Mouse (Mus musculus): ENCODE measurements at regions not wholly inside any gene's neighbourhood (a gene's known extent, or its start where the extent isn't known, plus 50 kb on each side); places are given as distances from the start of the nearest gene placed in this dataset.

- Histone ChIP-seq H3K4me2 (no peak overlapping the region), H3K27me3 (peaks cover 9% of the 10 kb centered on the region; the same call in 1 of the 2 replicates), H3K4me3 (no peak overlapping the region), H3K36me3 (no peaks in the 10 kb centered on the region), H3K9ac (no peak overlapping the region), H3K4me1 (replicated peaks) (peaks cover 14% of the 10 kb centered on the region; the same call in 1 of the 2 replicates), H3K9me3 (peaks cover 6% of the 10 kb centered on the region; the same call in 1 of the 2 replicates), H3K27ac (no peak overlapping the region)
- 48% methylated on average over 2 of the region's 2 CpGs for WGBS
- peak; percentile 85 for ATAC-seq (ENCODE audit: low FRiP score)
Observed at GRCm38 (mm10) chr15:68014605-68015305, 1514.0 kb upstream of the Lrrc6 start.

- H3K9me3 ChIP-seq, result no peaks in the 10 kb centered on the region
- H3K36me3 ChIP-seq, result no peaks in the 10 kb centered on the region
- peaks cover 9% of the 10 kb centered on the region; the same call in 1 of the 2 replicates for H3K27me3 ChIP-seq
- WGBS, result 85% methylated on average over 1 of the region's 1 CpGs
- no peak overlapping the region for H3K4me3 ChIP-seq
- H3K9ac ChIP-seq, result no peak overlapping the region
- peaks cover 14% of the 10 kb centered on the region; the same call in 1 of the 2 replicates for H3K4me1 ChIP-seq (replicated peaks)
- ATAC-seq (ENCODE audit: low FRiP score), result no peak
- no peak overlapping the region for H3K27ac ChIP-seq
- H3K4me2 ChIP-seq, result no peak overlapping the region
Observed at GRCm38 (mm10) chr15:68011162-68011561, 1510.5 kb upstream of the Lrrc6 start.

GRCm38 (mm10) chr15:68010189-68010588 is 1509.5 kb upstream of the Lrrc6 start:
- no peak for ATAC-seq (ENCODE audit: low FRiP score)
- Histone ChIP-seq H3K4me2 (no peak overlapping the region), H3K27ac (no peak overlapping the region), H3K36me3 (no peaks in the 10 kb centered on the region), H3K9ac (no peak overlapping the region), H3K9me3 (no peaks in the 10 kb centered on the region), H3K27me3 (peaks cover 9% of the 10 kb centered on the region; the same call in 1 of the 2 replicates), H3K4me1 (replicated peaks) (peaks cover 14% of the 10 kb centered on the region; the same call in 1 of the 2 replicates), H3K4me3 (no peak overlapping the region)
- 100% methylated on average over 1 of the region's 1 CpGs for WGBS

- Histone ChIP-seq H3K9me3 (no peaks in the 10 kb centered on the region), H3K27me3 (no peaks in the 10 kb centered on the region), H3K27ac (no peak overlapping the region), H3K4me2 (no peak overlapping the region), H3K36me3 (no peaks in the 10 kb centered on the region), H3K4me3 (no peak overlapping the region), H3K4me1 (replicated peaks) (no peaks in the 10 kb centered on the region), H3K9ac (no peak overlapping the region)
- WGBS, result 63% methylated on average over 5 of the region's 5 CpGs
- ATAC-seq (ENCODE audit: low FRiP score), result no peak
Observed at GRCm38 (mm10) chr15:68004798-68005197, 1504.1 kb upstream of the Lrrc6 start.

GRCm38 (mm10) chr15:67996532-67996931 is 1495.8 kb upstream of the Lrrc6 start:
- H3K27me3 ChIP-seq, result no peaks in the 10 kb centered on the region
- H3K4me3 ChIP-seq, result no peak overlapping the region
- H3K9ac ChIP-seq, result no peak overlapping the region
- no peaks in the 10 kb centered on the region for H3K4me1 ChIP-seq (replicated peaks)
- H3K36me3 ChIP-seq, result no peaks in the 10 kb centered on the region
- no peaks in the 10 kb centered on the region for H3K9me3 ChIP-seq
- H3K27ac ChIP-seq, result no peak overlapping the region
- no peak overlapping the region for H3K4me2 ChIP-seq
- no peak for ATAC-seq (ENCODE audit: low FRiP score)
- 78% methylated on average over 7 of the region's 7 CpGs for WGBS

GRCm38 (mm10) chr15:67989428-67990272 is 1488.9 kb upstream of the Lrrc6 start:
- Histone ChIP-seq H3K4me2 (no peak overlapping the region), H3K4me1 (replicated peaks) (no peaks in the 10 kb centered on the region), H3K27me3 (no peaks in the 10 kb centered on the region), H3K9me3 (no peaks in the 10 kb centered on the region), H3K9ac (no peak overlapping the region), H3K4me3 (no peak overlapping the region), H3K36me3 (no peaks in the 10 kb centered on the region), H3K27ac (no peak overlapping the region)
- ATAC-seq (ENCODE audit: low FRiP score), result no peak
- 77% methylated on average over 5 of the region's 5 CpGs for WGBS

DNA sequence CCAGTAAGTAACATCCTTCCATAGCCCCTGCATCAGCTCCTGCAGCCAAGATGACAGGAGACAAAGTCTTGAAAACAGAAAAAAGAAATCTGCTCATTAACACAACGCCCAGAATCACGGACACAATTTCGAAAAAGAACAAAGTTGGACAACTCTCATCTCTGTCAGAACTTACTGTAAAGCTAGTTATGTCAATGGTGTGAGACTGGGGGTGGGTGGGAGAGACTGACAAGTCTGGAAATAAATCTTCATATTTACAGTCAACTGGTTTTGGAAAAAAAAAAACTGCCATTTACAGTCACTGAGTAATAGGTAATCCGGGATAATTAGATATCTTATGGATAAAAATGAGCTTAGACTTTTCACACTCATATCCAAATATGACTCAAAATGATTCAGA is 1487.2 kb upstream of the Lrrc6 start:
- Histone ChIP-seq H3K4me1 (replicated peaks) (no peaks in the 10 kb centered on the region), H3K27ac (no peak overlapping the region), H3K4me3 (no peak overlapping the region), H3K4me2 (no peak overlapping the region), H3K27me3 (no peaks in the 10 kb centered on the region), H3K9ac (no peak overlapping the region), H3K9me3 (no peaks in the 10 kb centered on the region), H3K36me3 (no peaks in the 10 kb centered on the region)
- 94% methylated on average over 4 of the region's 4 CpGs for WGBS
- no peak for ATAC-seq (ENCODE audit: low FRiP score)

GRCm38 (mm10) chr15:67983253-67983652 is 1482.5 kb upstream of the Lrrc6 start:
- no peak overlapping the region for H3K4me2 ChIP-seq

GRCm38 (mm10) chr15:67981876-67982275 is 1481.2 kb upstream of the Lrrc6 start:
- H3K4me1 ChIP-seq (replicated peaks), result no peaks in the 10 kb centered on the region
- ATAC-seq (ENCODE audit: low FRiP score), result no peak
- H3K27me3 ChIP-seq, result no peaks in the 10 kb centered on the region
- H3K36me3 ChIP-seq, result no peaks in the 10 kb centered on the region
- no peak overlapping the region for H3K4me3 ChIP-seq
- 93% methylated on average over 3 of the region's 3 CpGs for WGBS
- H3K27ac ChIP-seq, result no peak overlapping the region
- no peak overlapping the region for H3K4me2 ChIP-seq
- H3K9ac ChIP-seq, result no peak overlapping the region
- no peaks in the 10 kb centered on the region for H3K9me3 ChIP-seq

More at GRCm38 (mm10) chr15:67983253-67983652, 1482.5 kb upstream of the Lrrc6 start:
- no peak for ATAC-seq (ENCODE audit: low FRiP score)
- Histone ChIP-seq H3K9ac (no peak overlapping the region), H3K27ac (no peak overlapping the region), H3K27me3 (no peaks in the 10 kb centered on the region), H3K36me3 (no peaks in the 10 kb centered on the region), H3K4me1 (replicated peaks) (no peaks in the 10 kb centered on the region), H3K4me3 (no peak overlapping the region), H3K9me3 (no peaks in the 10 kb centered on the region)
- 20% methylated on average over 1 of the region's 1 CpGs for WGBS

- Histone ChIP-seq H3K9me3 (no peaks in the 10 kb centered on the region), H3K4me2 (no peak overlapping the region), H3K4me1 (replicated peaks) (no peaks in the 10 kb centered on the region), H3K9ac (no peak overlapping the region), H3K36me3 (no peaks in the 10 kb centered on the region), H3K27ac (no peak overlapping the region), H3K4me3 (no peak overlapping the region), H3K27me3 (no peaks in the 10 kb centered on the region)
- WGBS, result 76% methylated on average over 3 of the region's 3 CpGs
- no peak for ATAC-seq (ENCODE audit: low FRiP score)
Observed at GRCm38 (mm10) chr15:67979451-67979850, 1478.7 kb upstream of the Lrrc6 start.

- no peaks in the 10 kb centered on the region for H3K27me3 ChIP-seq
- no peaks in the 10 kb centered on the region for H3K36me3 ChIP-seq
- no peak overlapping the region for H3K4me3 ChIP-seq
- no peaks in the 10 kb centered on the region for H3K9me3 ChIP-seq
- H3K27ac ChIP-seq, result no peak overlapping the region
- ATAC-seq (ENCODE audit: low FRiP score), result no peak
- no peak overlapping the region for H3K9ac ChIP-seq
- 81% methylated on average over 2 of the region's 2 CpGs for WGBS
- H3K4me2 ChIP-seq, result no peak overlapping the region
- H3K4me1 ChIP-seq (replicated peaks), result no peaks in the 10 kb centered on the region
Observed at GRCm38 (mm10) chr15:67977210-67977609, 1476.5 kb upstream of the Lrrc6 start.

GRCm38 (mm10) chr15:67971998-67972397 is 1471.3 kb upstream of the Lrrc6 start:
- H3K9me3 ChIP-seq, result no peaks in the 10 kb centered on the region
- H3K4me1 ChIP-seq (replicated peaks), result no peaks in the 10 kb centered on the region
- no peak overlapping the region for H3K9ac ChIP-seq
- H3K4me2 ChIP-seq, result no peak overlapping the region
- 0 out of 2 replicates have a peak overlapping the region, but pooled peaks have one; percentile 14 for H3K27ac ChIP-seq
- no peak overlapping the region for H3K4me3 ChIP-seq
- no peaks in the 10 kb centered on the region for H3K27me3 ChIP-seq
- H3K36me3 ChIP-seq, result no peaks in the 10 kb centered on the region
- ATAC-seq (ENCODE audit: low FRiP score), result peak; percentile 63; the same call in 1 of the 2 replicates
- 49% methylated on average over 3 of the region's 3 CpGs for WGBS
